In genomic region chr2:80443962-80444361, GRCm38 (mm10) we compare ENCODE assay signal across 13 mouse cellular contexts. TPM values are rescaled to one million over a fixed set of nuclear protein-coding genes. Genes with fewer than 3 reads are reported as not detected.
DNase-seq lines count a peak whose midpoint lies in the region; ATAC-seq and TF ChIP-seq lines count a peak whose summit lies in the region.
"Had no signal": no experiment of that assay in that cellular context is flagged by ENCODE, and none has a peak within 500 bp of the region (broad histone marks: within the 10 kb centered on the region; RNA-seq: fewer than 3 reads in every experiment).

No protein-coding gene starts in this region.

- H3K79me2 ChIP-seq in heart, adult 2 months (replicated peaks; ENCODE audit: control insufficient read depth, insufficient read depth, low read length): no peaks in the 10 kb centered on the region

- no peak overlapping the region for H3K4me2 ChIP-seq in lung, postnatal 0 days (replicated peaks; ENCODE audit: low read depth, low read length)
- H3K4me2 ChIP-seq: heart, embryonic 15.5 days had no signal

- peaks cover 1% of the 10 kb centered on the region for H3K4me1 ChIP-seq in heart, adult 2 months (ENCODE audit: control insufficient read depth, insufficient read depth, low read length)
- H3K4me1 ChIP-seq in lung, postnatal 0 days (ENCODE audit: insufficient read depth, low read depth, low read length): peaks cover 8% of the 10 kb centered on the region; the same call in 1 of the 2 replicates

- no peaks in the 10 kb centered on the region for H3K36me3 ChIP-seq in heart, adult 2 months (ENCODE audit: control insufficient read depth, insufficient read depth, low read length)
- no peaks in the 10 kb centered on the region for H3K36me3 ChIP-seq in lung, postnatal 0 days (ENCODE audit: insufficient read depth, low read length)
- H3K36me3 ChIP-seq: forebrain, embryonic 10.5 days; heart, embryonic 15.5 days had no signal

- TF ChIP-seq CTCF in heart, adult 2 months (IDR thresholded peaks at IDR 0.05): peak; percentile 54
- peak; percentile 47 for TF ChIP-seq CTCF in lung, postnatal 0 days (IDR thresholded peaks at IDR 0.05)

- no peak overlapping the region for H3K27ac ChIP-seq in heart, adult 2 months
- no peak overlapping the region for H3K27ac ChIP-seq in lung, postnatal 0 days (ENCODE audit: low read length)
- H3K27ac ChIP-seq: forebrain, embryonic 10.5 days; heart, embryonic 15.5 days had no signal

- peaks cover 2% of the 10 kb centered on the region; the same call in 1 of the 2 replicates for H3K9me3 ChIP-seq in lung, postnatal 0 days (ENCODE audit: low read length)

- WGBS in heart, adult 2 months: 93% methylated on average over 2 of the region's 2 CpGs
- WGBS in lung, postnatal 0 days: 93% methylated on average over 2 of the region's 2 CpGs

- intact Hi-C loops in heart, adult 2 months (cut with DNase I): no loop called here

- TF ChIP-seq EP300 in heart, adult 2 months (IDR thresholded peaks at IDR 0.05; ENCODE audit: insufficient read depth, low read depth, low read length): no peak
- TF ChIP-seq EP300 in lung, postnatal 0 days (IDR thresholded peaks at IDR 0.05): no peak

- no peak for ATAC-seq in lung, postnatal 0 days

- no peak for TF ChIP-seq POLR2A in heart, adult 2 months (IDR thresholded peaks at IDR 0.05; ENCODE audit: insufficient read depth, low read depth, low read length)

- no peak overlapping the region for H3K9ac ChIP-seq in heart, adult 2 months (ENCODE audit: low read depth, low read length)
- no peak overlapping the region for H3K9ac ChIP-seq in lung, postnatal 0 days (replicated peaks; ENCODE audit: low read depth)
- H3K9ac ChIP-seq: heart, embryonic 15.5 days had no signal

- no peaks in the 10 kb centered on the region for H3K27me3 ChIP-seq in heart, adult 2 months (ENCODE audit: control insufficient read depth, insufficient read depth, low read length)
- H3K27me3 ChIP-seq in lung, postnatal 0 days (replicated peaks; ENCODE audit: insufficient read depth, low read length): peaks cover 5% of the 10 kb centered on the region; the same call in 1 of the 2 replicates

- no peak for DNase-seq in heart, adult 2 months
- DNase-seq in heart, adult 8-10 months (ENCODE audit: low spot score): no peak
- DNase-seq in lung, postnatal 0 days (ENCODE audit: low spot score): no peak
- no peak for DNase-seq in lung, postnatal 4 days
- DNase-seq in ZHBTc4 (ENCODE audit: low read depth, low spot score): peak; percentile 64
- DNase-seq in mesoderm, embryonic 11.5 days (ENCODE audit: low read depth, low spot score): peak; percentile 37
- DNase-seq in layer of hippocampus, postnatal 14 days (ENCODE audit: low spot score in 2 of 2): no peak
- DNase-seq in gastrocnemius, postnatal 4 days (ENCODE audit: low spot score in 2 of 2): no peak
- DNase-seq: lung, postnatal 14 days; spleen, adult 18-20 months; thymus, postnatal 25 days had no signal

- no peak overlapping the region for H3K4me3 ChIP-seq in heart, adult 2 months
- no peak overlapping the region for H3K4me3 ChIP-seq in lung, postnatal 0 days (ENCODE audit: low read depth, low read length)
- H3K4me3 ChIP-seq: forebrain, embryonic 10.5 days; heart, embryonic 15.5 days had no signal

RNA-seq across cellular contexts. Expression of gene Frzb, which starts 3.5 kb away (rescaled TPM):
- 1 to 10 TPM; 5.7 to 6.0 TPM for total RNA-seq in heart, adult 2 months (2021)
- 2.8 and 4.6 TPM in 2 replicates for polyA plus RNA-seq in heart, adult 2 months (2012; rRNA removed)
- total RNA-seq in heart, adult 8-10 months (2022): 1 to 10 TPM; 3.1 to 7.0 (median 4.3) TPM
- polyA plus RNA-seq in lung, postnatal 0 days (2015; fragmentation: Nextera tagmentation; extraction: Ambion mirVana): 0.24 and 0.42 TPM in 2 replicates
- 10 to 100 TPM; 24.4 to 25.5 TPM for total RNA-seq in layer of hippocampus, postnatal 14 days (2021)
- total RNA-seq in gastrocnemius, postnatal 4 days (2021): 10 to 100 TPM; 50.7 to 62.7 TPM

Comparison
In these comparisons a context has a peak if more than half of its experiments do, and no peak if none do; other contexts are left out.
1. DNase-seq: peak in ZHBTc4 (single experiment) and mesoderm, embryonic 11.5 days (single experiment); none in heart, adult 2 months (0 of 2), heart, adult 8-10 months (single experiment), lung, postnatal 0 days (single experiment), lung, postnatal 4 days (0 of 2), layer of hippocampus, postnatal 14 days (0 of 2) and gastrocnemius, postnatal 4 days (0 of 2).